Mouse (Mus musculus): ENCODE measurements around the gene Gtpbp3. TPM values are rescaled to one million over a fixed set of nuclear protein-coding genes. Genes with fewer than 3 reads are reported as not detected.

Gene Gtpbp3
- polyA plus RNA-seq, 2 experiments from 2014 or later, result 3.9 to 5.1 TPM

DNA sequence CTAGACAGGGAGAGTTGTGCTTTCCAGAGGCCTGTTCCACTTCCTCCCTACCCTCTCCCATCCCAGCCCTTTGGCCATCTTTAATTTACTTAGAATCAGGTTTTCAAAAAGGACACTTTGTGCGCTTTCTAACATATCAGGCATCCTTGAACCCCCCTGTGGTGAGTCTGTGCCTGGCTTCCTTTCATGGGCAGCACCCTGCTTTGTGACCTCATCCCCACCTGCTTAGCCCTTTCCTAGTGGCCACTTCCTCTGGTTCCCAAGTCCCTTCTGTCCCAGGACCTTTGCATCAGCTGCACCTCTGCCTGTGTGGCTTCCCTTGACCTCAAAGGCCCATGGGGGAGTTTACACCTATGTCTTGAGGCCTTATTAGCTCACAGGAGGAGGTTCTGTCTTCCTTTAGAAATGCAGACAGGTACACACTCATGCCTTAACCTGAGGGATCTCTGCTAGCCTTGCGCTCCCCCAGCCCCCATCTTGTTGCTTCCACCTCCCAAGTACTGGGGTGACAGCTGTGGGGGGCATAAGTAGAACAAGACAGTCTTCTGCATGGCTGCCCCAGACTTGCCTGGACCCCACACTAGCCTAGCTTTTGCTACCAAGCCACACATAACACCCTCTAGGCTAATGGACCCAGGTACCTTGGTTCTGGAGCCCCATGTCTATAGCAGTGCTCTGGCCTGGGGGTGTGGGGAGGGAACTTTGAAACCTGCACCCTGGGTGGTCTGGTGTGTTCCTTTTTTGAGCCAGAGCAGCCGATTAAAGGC is 17.6 kb upstream of the Gtpbp3 start:
- ATAC-seq, result no peak

- no peak for ATAC-seq
These were observed 17.0 kb upstream of the Gtpbp3 start for GRCm38 (mm10) chr8:71470913-71471255.

GRCm38 (mm10) chr8:71471861-71472260 is 16.0 kb upstream of the Gtpbp3 start:
- ATAC-seq, result no peak

- no peak for ATAC-seq
These were observed 15.1 kb upstream of the Gtpbp3 start for GRCm38 (mm10) chr8:71472601-71473386.

DNA sequence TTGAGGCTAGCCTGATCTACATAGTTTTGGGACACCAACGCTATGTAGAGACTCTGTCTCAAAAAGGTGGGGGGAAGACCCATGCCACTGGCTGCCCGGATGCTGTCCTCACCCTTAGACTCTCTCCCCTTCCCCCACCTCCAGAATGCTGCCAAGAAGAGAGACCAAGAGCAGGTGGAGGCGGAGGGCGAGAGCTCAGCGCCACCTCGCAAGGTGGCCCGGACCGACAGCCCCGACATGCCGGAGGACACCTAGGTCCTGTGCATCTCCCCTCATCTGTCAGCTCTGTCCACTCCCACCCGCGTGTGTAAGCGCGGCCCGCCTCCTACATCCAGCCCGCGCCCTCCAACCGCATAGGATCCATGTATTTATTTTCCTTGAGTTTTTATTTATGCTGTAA is 13.6 kb upstream of the Gtpbp3 start:
- ATAC-seq, result no peak

DNA sequence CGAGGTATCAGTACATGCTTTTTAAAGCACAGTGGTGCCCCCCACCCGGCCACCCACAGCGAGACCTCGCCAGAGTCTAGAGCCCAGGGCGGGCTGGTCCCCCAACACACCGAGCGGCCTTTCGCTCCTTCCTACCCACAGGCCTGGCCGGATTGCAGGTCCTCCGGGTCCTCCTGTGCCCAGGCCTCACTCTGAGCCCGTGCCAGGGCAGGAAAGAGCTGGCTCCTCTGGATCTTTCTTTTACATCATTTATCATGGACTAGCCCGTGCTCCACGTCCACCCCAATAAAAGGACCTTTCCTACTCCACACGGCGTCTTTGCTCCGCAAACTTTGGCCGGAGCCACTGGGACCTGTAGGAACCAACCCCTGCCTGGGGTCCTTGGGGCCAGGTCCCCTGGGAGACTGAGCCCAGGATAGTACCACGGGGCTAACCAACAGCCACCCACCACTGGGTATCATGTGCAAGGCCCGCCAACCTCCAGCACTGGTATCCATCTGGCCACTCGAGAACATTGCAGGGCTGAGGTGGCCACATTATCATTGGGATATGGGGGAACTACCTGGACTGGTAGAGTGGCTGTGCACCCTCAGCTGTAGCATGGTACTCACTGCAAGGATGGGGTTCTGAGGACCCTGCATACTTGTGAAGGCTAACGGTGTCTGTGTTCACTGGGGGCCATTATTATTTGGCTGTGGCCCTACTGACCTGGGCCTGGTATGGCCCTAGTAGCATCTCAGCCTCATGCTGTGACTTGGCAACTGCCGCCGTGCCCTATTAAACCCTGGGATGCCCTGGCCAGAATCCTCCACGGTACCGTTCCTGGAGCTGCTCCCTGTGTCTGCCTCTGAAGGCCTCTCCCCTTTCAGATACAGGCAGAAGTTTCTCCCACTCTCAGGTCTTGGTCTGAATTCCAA is 12.9 kb upstream of the Gtpbp3 start:
- no peak for ATAC-seq

GRCm38 (mm10) chr8:71475702-71476075 is 12.2 kb upstream of the Gtpbp3 start:
- ATAC-seq, result no peak

- peak; percentile 66 for ATAC-seq
These were observed 11.6 kb upstream of the Gtpbp3 start for GRCm38 (mm10) chr8:71476099-71476940.

GRCm38 (mm10) chr8:71477196-71477845 is 10.6 kb upstream of the Gtpbp3 start:
- ATAC-seq, result no peak

GRCm38 (mm10) chr8:71478943-71479342 is 9.0 kb upstream of the Gtpbp3 start:
- no peak for ATAC-seq

- ATAC-seq, result no peak
These were observed 4.0 kb upstream of the Gtpbp3 start for GRCm38 (mm10) chr8:71483932-71484331.

DNA sequence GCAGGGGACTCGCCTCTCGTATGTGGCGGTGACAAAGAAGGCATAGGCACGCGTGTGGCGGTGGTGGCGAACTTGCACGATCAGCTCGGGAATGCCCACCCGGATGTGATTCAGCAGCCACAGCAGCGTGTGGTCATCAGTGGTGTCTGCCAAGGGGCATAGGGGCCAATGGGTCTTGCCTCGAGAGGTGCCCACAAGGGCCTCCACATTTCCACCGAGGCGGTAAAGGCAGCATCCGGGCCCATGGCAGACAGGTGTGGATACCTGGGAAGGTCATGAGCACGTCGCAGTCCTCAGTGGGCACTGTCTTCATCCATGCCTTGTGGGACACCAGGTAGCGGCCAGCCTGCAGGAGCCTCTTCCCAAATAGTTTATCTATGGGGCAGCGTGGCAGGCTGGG is 3.2 kb upstream of the Gtpbp3 start:
- ATAC-seq, result no peak

- peak; percentile 67 for ATAC-seq
These were observed 2.5 kb upstream of the Gtpbp3 start, which contains the start of gene Ano8 for GRCm38 (mm10) chr8:71485142-71486135. TSS of gene Ano8 (minus strand) at chr8:71485963.

- ATAC-seq, result no peak
These were observed 1.8 kb upstream of the Gtpbp3 start for GRCm38 (mm10) chr8:71486136-71486529.

DNA sequence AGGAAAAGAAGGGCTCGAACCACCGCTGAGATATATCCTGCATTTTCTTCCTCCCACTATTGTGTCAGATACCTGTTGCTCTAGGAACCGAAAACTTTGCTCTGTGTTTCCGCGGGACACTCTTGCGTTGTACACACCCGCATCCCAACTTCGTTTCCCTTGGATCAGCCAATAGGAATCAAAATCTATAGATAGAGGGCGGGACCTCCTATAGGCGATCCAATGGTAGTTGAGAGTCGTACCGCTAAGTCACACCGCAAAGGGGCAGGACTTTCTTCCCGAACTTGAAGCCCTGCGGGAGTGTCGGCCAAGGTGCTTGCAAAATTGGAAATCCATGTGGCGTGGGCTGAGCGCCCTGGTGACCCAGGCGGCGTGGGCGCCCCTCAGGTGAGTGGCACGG is 551 bp downstream of the Gtpbp3 start:
- peak; percentile 83 for ATAC-seq

DNA sequence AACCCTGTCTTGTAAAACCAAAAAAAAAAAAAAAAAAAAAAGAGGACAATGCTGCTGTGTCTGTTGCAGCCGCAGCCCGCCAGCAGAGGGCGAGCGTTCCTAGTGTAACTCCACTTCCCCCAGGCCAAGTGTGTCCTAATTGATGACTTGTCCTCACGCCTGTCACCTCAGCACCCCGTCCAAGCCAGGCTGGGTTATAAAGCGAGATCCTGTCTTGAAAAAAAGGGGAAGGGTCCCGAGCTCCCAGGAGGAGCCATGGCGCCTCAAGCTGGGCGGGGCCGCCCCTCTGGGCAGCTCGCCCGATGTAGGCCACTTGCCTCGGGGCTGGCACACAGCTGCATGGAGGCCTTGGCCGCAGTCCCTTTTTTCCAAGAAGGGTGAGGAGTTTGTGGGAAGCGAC is 7.1 kb downstream of the Gtpbp3 start:
- peak; percentile 40 for ATAC-seq

DNA sequence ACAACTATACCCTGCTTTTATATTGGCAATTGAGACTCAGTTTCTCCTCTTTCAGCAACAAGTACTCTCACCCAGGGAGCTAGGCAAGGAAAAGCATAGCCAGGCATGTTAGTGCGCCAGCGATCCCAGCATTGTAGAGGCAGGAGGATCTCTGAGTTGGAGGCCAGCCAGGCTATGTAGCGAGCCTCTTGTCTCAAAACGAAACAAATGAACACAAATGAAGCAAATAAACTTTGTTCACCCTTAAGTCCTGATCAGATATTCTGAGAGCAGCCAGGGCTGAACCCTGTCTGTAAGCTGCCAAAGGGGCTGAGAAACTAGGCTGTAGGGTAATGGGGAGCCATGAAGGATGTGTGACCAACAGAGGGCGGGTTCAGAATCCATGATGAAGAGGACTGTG is 7.9 kb downstream of the Gtpbp3 start:
- ATAC-seq, result no peak

- no peak for ATAC-seq
These were observed 8.6 kb downstream of the Gtpbp3 start for GRCm38 (mm10) chr8:71496481-71496880.

DNA sequence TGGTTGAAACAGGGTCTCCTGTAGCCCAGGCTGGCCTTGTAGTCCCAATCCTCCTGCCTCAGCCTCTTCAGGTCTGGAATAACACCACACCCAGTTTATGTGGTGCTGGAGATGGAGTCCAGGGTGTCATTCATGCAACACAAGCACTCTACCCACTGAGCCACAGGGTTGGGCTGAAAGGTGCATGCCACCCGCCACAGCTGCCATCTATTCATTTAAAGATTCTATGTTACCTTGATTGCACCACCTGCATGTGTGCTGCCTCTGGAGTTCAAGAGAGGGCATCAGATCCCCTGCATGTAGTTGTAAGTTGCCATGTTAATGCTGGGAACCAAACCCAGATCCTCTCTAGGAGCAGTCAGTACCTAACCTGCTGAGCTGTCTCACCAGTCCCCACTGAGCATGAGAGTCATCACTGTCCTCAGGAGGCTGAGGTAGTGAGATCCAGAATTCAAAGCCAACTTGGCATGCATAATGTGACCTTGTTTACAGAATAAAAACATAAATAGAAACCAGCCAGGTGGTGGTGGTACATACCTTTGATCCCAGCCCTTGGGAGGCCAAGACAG is 9.3 kb downstream of the Gtpbp3 start:
- ATAC-seq, result no peak

Measured in activated CD4-positive, CD25-positive, alpha-beta regulatory T cell, adult 4 months (primary cell).